Mouse (Mus musculus) MEL (cell line): ENCODE measurements around the gene Ppm1d. TPM values are rescaled to one million over a fixed set of nuclear protein-coding genes. Genes with fewer than 3 reads are reported as not detected.
A peak's percentile ranks its signal among the peaks of the same experiment; 100 is the strongest.

Experiments used
- DNase-seq: peaks from one replicate; pipeline ENCODE4 v3.0.0; 2011; ENCODE audit warnings: low read depth, low spot score
- H3K27ac ChIP-seq: 2 replicates; pipeline ENCODE4 v1.5.1; 2012; ENCODE audit warnings: low read depth, mild to moderate bottlenecking, control low read depth, low read length, moderate library complexity; ENCODE audit not compliant: control insufficient read depth
- H3K27me3 ChIP-seq, 2 experiments: fragments of 150-350 bp in 1 of 2; sonication (generic) in 1 of 2; 2 replicates each; pipeline ENCODE4 v1.6.1; 2012; ENCODE audit warnings: low read length in 2 of 2, mild to moderate bottlenecking in 2 of 2, improper control_type of control experiment in 1 of 2, moderate library complexity in 1 of 2; ENCODE audit not compliant: insufficient read depth in 2 of 2, control insufficient read depth in 1 of 2
- H3K36me3 ChIP-seq, 2 experiments: 2 replicates each; pipeline ENCODE4 v1.6.1; 2012 to 2014; ENCODE audit warnings: low read length in 2 of 2, improper control_type of control experiment in 1 of 2, inconsistent platforms in 1 of 2, mild to moderate bottlenecking in 1 of 2; ENCODE audit not compliant: insufficient read depth in 2 of 2, control insufficient read depth in 1 of 2
- H3K4me1 ChIP-seq, 2 experiments: fragments of 150-350 bp in 1 of 2; sonication (generic) in 1 of 2; 2 replicates each; pipeline ENCODE4 v1.6.1; 2012; ENCODE audit warnings: low read length in 2 of 2, improper control_type of control experiment in 1 of 2, mild to moderate bottlenecking in 1 of 2; ENCODE audit not compliant: insufficient read depth in 2 of 2, control insufficient read depth in 1 of 2
- H3K4me3 ChIP-seq, 2 experiments: fragments of 150-350 bp in 1 of 2; sonication (generic) in 1 of 2; 2 replicates each; pipeline ENCODE4 v1.5.1; 2012; ENCODE audit warnings: low read depth in 2 of 2, low read length in 2 of 2, mild to moderate bottlenecking in 2 of 2, moderate library complexity in 2 of 2, control low read depth in 1 of 2, improper control_type of control experiment in 1 of 2; ENCODE audit not compliant: control insufficient read depth in 1 of 2, insufficient read depth in 1 of 2
- H3K79me2 ChIP-seq: 2 replicates; pipeline ENCODE4 v1.6.1; 2012; ENCODE audit warnings: mild to moderate bottlenecking, low read length, moderate library complexity; ENCODE audit not compliant: control insufficient read depth, poor library complexity, insufficient read depth
- H3K9ac ChIP-seq: 2 replicates; pipeline ENCODE4 v1.6.1; 2012; ENCODE audit warnings: low read depth, mild to moderate bottlenecking, control low read depth, low read length, moderate library complexity; ENCODE audit not compliant: control insufficient read depth, poor library complexity, severe bottlenecking
- H3K9me3 ChIP-seq: fragments of 150-350 bp; sonication (generic); replicated peaks from 2 replicates; pipeline ENCODE4 v1.6.1; 2012; ENCODE audit warnings: mild to moderate bottlenecking, low read length, improper control_type of control experiment, moderate library complexity; ENCODE audit not compliant: insufficient read depth
- BHLHE40 ChIP-seq: IDR thresholded peaks from 2 replicates; pipeline ENCODE4 v1.6.1; 2012; ENCODE audit warnings: low read depth, mild to moderate bottlenecking, inconsistent platforms, low read length, improper control_type of control experiment, borderline replicate concordance
- CHD2 ChIP-seq: IDR thresholded peaks from 2 replicates; pipeline ENCODE4 v1.6.1; 2011; ENCODE audit warnings: low read length, improper control_type of control experiment
- ELF1 ChIP-seq: IDR thresholded peaks from 2 replicates; pipeline ENCODE4 v1.6.1; 2014; ENCODE audit warnings: low read depth, mild to moderate bottlenecking, inconsistent platforms, low read length, improper control_type of control experiment, moderate library complexity
- EP300 ChIP-seq, 2 experiments: IDR thresholded peaks; 2 replicates each; pipeline ENCODE4 v1.6.1; 2011; ENCODE audit warnings: improper control_type of control experiment in 2 of 2, low read length in 2 of 2, low read depth in 1 of 2, mild to moderate bottlenecking in 1 of 2
- ETS1 ChIP-seq: IDR thresholded peaks from 2 replicates; pipeline ENCODE4 v1.6.1; 2012; ENCODE audit warnings: low read depth, mild to moderate bottlenecking, inconsistent platforms, low read length, improper control_type of control experiment, moderate library complexity
- GATA1 ChIP-seq: IDR thresholded peaks from 2 replicates; pipeline ENCODE4 v1.6.1; 2011; ENCODE audit warnings: low read depth, low read length, improper control_type of control experiment
- HCFC1 ChIP-seq: IDR thresholded peaks from 2 replicates; pipeline ENCODE4 v1.6.1; 2012; ENCODE audit warnings: low read depth, mild to moderate bottlenecking, inconsistent platforms, low read length, improper control_type of control experiment, moderate library complexity
- JUND ChIP-seq: IDR thresholded peaks from 2 replicates; pipeline ENCODE4 v1.6.1; 2011; ENCODE audit warnings: low read depth, mild to moderate bottlenecking, improper control_type of control experiment, low read length
- KAT2A ChIP-seq: conservative IDR thresholded peaks from 2 replicates; pipeline ENCODE4 v1.6.1; 2012; ENCODE audit warnings: low read depth, low read length, improper control_type of control experiment, inconsistent platforms
- MAX ChIP-seq: IDR thresholded peaks from 2 replicates; pipeline ENCODE4 v1.6.1; 2011; ENCODE audit warnings: low read length, improper control_type of control experiment
- MAZ ChIP-seq: IDR thresholded peaks from 2 replicates; pipeline ENCODE4 v1.6.1; 2012; ENCODE audit warnings: low read depth, mild to moderate bottlenecking, inconsistent platforms, low read length, improper control_type of control experiment
- MXI1 ChIP-seq: IDR thresholded peaks from 2 replicates; pipeline ENCODE4 v1.6.1; 2011; ENCODE audit warnings: mild to moderate bottlenecking, low read depth, low read length, improper control_type of control experiment
- MYB ChIP-seq: IDR thresholded peaks from 2 replicates; pipeline ENCODE4 v1.6.1; 2011; ENCODE audit warnings: mild to moderate bottlenecking, low read depth, low read length, improper control_type of control experiment
- MYC ChIP-seq: IDR thresholded peaks from 2 replicates; pipeline ENCODE4 v1.6.1; 2011; ENCODE audit warnings: low read depth, mild to moderate bottlenecking, low read length, improper control_type of control experiment, moderate library complexity
- NELFE ChIP-seq: IDR thresholded peaks from 2 replicates; pipeline ENCODE4 v1.6.1; 2011; ENCODE audit warnings: low read depth, low read length, improper control_type of control experiment
- NRF1 ChIP-seq: IDR thresholded peaks from 2 replicates; pipeline ENCODE4 v1.6.1; 2014; ENCODE audit warnings: low read depth, mild to moderate bottlenecking, inconsistent platforms, low read length, improper control_type of control experiment, moderate library complexity; ENCODE audit not compliant: poor library complexity, insufficient read depth, severe bottlenecking
- POLR2A ChIP-seq, 2 experiments: IDR thresholded peaks; 2 replicates each; pipeline ENCODE4 v1.6.1; 2011 to 2012; ENCODE audit warnings: low read length in 2 of 2, mild to moderate bottlenecking in 2 of 2, control low read depth in 1 of 2, improper control_type of control experiment in 1 of 2, low read depth in 1 of 2, moderate library complexity in 1 of 2; ENCODE audit not compliant: control insufficient read depth in 1 of 2, insufficient read depth in 1 of 2, poor library complexity in 1 of 2
- SIN3A ChIP-seq: IDR thresholded peaks from 2 replicates; pipeline ENCODE4 v1.6.1; 2012; ENCODE audit warnings: low read length, improper control_type of control experiment, inconsistent platforms
- TAL1 ChIP-seq: IDR thresholded peaks from 2 replicates; pipeline ENCODE4 v1.6.1; 2012; ENCODE audit warnings: mild to moderate bottlenecking, inconsistent platforms, low read length, moderate library complexity, mixed read lengths
- TBP ChIP-seq: IDR thresholded peaks from 2 replicates; pipeline ENCODE4 v1.8.0; 2011; ENCODE audit warnings: low read depth, low read length, improper control_type of control experiment
- TCF12 ChIP-seq: IDR thresholded peaks from 2 replicates; pipeline ENCODE4 v1.6.1; 2014; ENCODE audit warnings: low read depth, mild to moderate bottlenecking, inconsistent platforms, low read length, improper control_type of control experiment, moderate library complexity
- USF1 ChIP-seq: IDR thresholded peaks from 2 replicates; pipeline ENCODE4 v1.6.1; 2014; ENCODE audit warnings: low read depth, mild to moderate bottlenecking, inconsistent platforms, low read length, improper control_type of control experiment, moderate library complexity
- USF2 ChIP-seq, 2 experiments: IDR thresholded peaks; 2 replicates each; pipeline ENCODE4 v1.6.1; 2011 to 2012; ENCODE audit warnings: improper control_type of control experiment in 2 of 2, low read length in 2 of 2, borderline replicate concordance in 1 of 2, inconsistent platforms in 1 of 2, low read depth in 1 of 2, mild to moderate bottlenecking in 1 of 2; ENCODE audit not compliant: insufficient read depth in 1 of 2
- ZKSCAN1 ChIP-seq: IDR thresholded peaks from 2 replicates; pipeline ENCODE4 v1.6.1; 2012; ENCODE audit warnings: low read depth, mild to moderate bottlenecking, inconsistent platforms, low read length, improper control_type of control experiment, moderate library complexity
- ZMIZ1 ChIP-seq: IDR thresholded peaks from 2 replicates; pipeline ENCODE4 v1.6.1; 2012; ENCODE audit warnings: low read depth, mild to moderate bottlenecking, inconsistent platforms, low read length, improper control_type of control experiment, moderate library complexity
- polyA plus RNA-seq, 2 experiments: library from polyadenylated mRNA; stranded (reverse) in 1 of 2; unstranded in 1 of 2; fragments of >175 nt in 1 of 2; fragments of >200 nt in 1 of 2; gene quantifications; 2 replicates each; pipeline versions ENCODE4 v1.2.1 to v1.2.4; 2012; ENCODE audit warnings: low replicate concordance in 2 of 2, low read depth in 1 of 2; ENCODE audit not compliant: insufficient read length in 2 of 2, insufficient read depth in 1 of 2, missing spikeins in 1 of 2
- total RNA-seq: library from RNA; depleted of rRNA; stranded (reverse); fragments of 300-350 nt; gene quantifications from 2 replicates; pipeline ENCODE4 v1.2.3, GENCODE M21; 2012

Gene Ppm1d
- total and polyA plus RNA-seq, 3 experiments, result 13.3 to 15.5 TPM; not detected in 1

- TF ChIP-seq MYB (no peak), ZMIZ1 (no peak)
Observed at GRCm38 (mm10) chr11:85340070-85340616, 29.1 kb downstream of the Ppm1d start (continued).

GRCm38 (mm10) chr11:85352539-85353380 lies 41.7 kb downstream of the Ppm1d start, which contains the start of gene Bcas3:
Gene Bcas3 (plus strand): TSS chr11:85353167.
- H3K9me3 ChIP-seq, result no peaks in the 10 kb centered on the region
- peaks cover 2% of the 10 kb centered on the region; the same call in 1 of the 2 replicates for H3K79me2 ChIP-seq
- H3K9ac ChIP-seq, result peak within 1 kb of the TSS; percentile 83
- no peak for TF ChIP-seq BHLHE40
- TF ChIP-seq KAT2A, result peak; percentile 11; the same call in 1 of the 2 replicates
- TF ChIP-seq TCF12, result peak; percentile 55
- peak; percentile 81 to 94 for TF ChIP-seq POLR2A (IDR thresholded peaks at IDR 0.05; ENCODE audit: control insufficient read depth in 1 of 2, insufficient read depth in 1 of 2, low read depth in 1 of 2, low read length in 2 of 2, poor library complexity in 1 of 2)
- TF ChIP-seq ZKSCAN1, result no peak
- 0 out of 2 replicates have a peak, but pooled peaks have one; percentile 39 for TF ChIP-seq ETS1
- TF ChIP-seq EP300 (IDR thresholded peaks at IDR 0.05; ENCODE audit: low read depth in 1 of 2, low read length in 2 of 2), result no peak
- TF ChIP-seq NELFE, result peak; percentile 79
- peak; percentile 45; the same call in 1 of the 2 replicates for TF ChIP-seq TBP
- TF ChIP-seq MXI1, result peak; percentile 98
- peak; percentile 72 for TF ChIP-seq MAZ
- TF ChIP-seq NRF1, result peak; percentile 38; the same call in 1 of the 2 replicates
- TF ChIP-seq CHD2, result peak; percentile 92
- no peak for TF ChIP-seq JUND
- TF ChIP-seq USF2 (IDR thresholded peaks at IDR 0.05; ENCODE audit: borderline replicate concordance in 1 of 2, insufficient read depth in 1 of 2, low read depth in 1 of 2, low read length in 2 of 2), result no peak
- TF ChIP-seq TAL1, result no peak
- peak; percentile 36 for TF ChIP-seq GATA1
- TF ChIP-seq USF1, result peak; percentile 88
- peak; percentile 100 for TF ChIP-seq MAX
- TF ChIP-seq ZMIZ1, result peak; percentile 92
- peak; percentile 100 for TF ChIP-seq SIN3A
- TF ChIP-seq HCFC1, result peak; percentile 84
- TF ChIP-seq MYC, result peak; percentile 85
- TF ChIP-seq ELF1, result peak; percentile 88
- no peak for TF ChIP-seq MYB
- H3K4me3 ChIP-seq, result peak within 1 kb of the TSS; percentile 86 to 93
- H3K27ac ChIP-seq, result peak within 1 kb of the TSS; percentile 26; the same call in 1 of the 2 replicates
- peaks cover 0 to 13% of the 10 kb centered on the region in 2 experiments; a peak in 2 of 4 replicates for H3K36me3 ChIP-seq
- no peaks in the 10 kb centered on the region for H3K27me3 ChIP-seq
- no peaks in the 10 kb centered on the region for H3K4me1 ChIP-seq
- DNase-seq, result peak; percentile 100
